Mouse (Mus musculus) embryonic facial prominence, embryonic 15.5 days (tissue): ENCODE measurements around the gene Nudt15. TPM values are rescaled to one million over a fixed set of nuclear protein-coding genes. Genes with fewer than 3 reads are reported as not detected.

Experiments
- ATAC-seq: fragments of 200-750 bp; cut with Nextera tagmentation; 2 replicates; pipeline ENCODE4 v1.8.0; 2017; ENCODE audit warnings: low read depth, moderate TSS enrichment; ENCODE audit not compliant: insufficient number of reproducible peaks, low FRiP score, low TSS enrichment
- H3K27ac ChIP-seq: fragments of 300-500 bp; sonication (generic); replicated peaks from 2 replicates; pipeline ENCODE4 v1.5.1; 2015; ENCODE audit warnings: mild to moderate bottlenecking, inconsistent platforms
- H3K27me3 ChIP-seq: fragments of 300-500 bp; sonication (generic); 2 replicates; pipeline ENCODE4 v1.6.1; 2015; ENCODE audit warnings: inconsistent platforms
- H3K36me3 ChIP-seq: fragments of 300-500 bp; sonication (generic); 2 replicates; pipeline ENCODE4 v1.6.1; 2015; ENCODE audit warnings: mild to moderate bottlenecking, inconsistent platforms
- H3K4me1 ChIP-seq: fragments of 300-500 bp; sonication (generic); 2 replicates; pipeline ENCODE4 v1.6.1; 2015; ENCODE audit warnings: inconsistent platforms
- H3K4me2 ChIP-seq: fragments of 300-500 bp; sonication (generic); replicated peaks from 2 replicates; pipeline ENCODE4 v1.6.1; 2015; ENCODE audit warnings: mild to moderate bottlenecking, inconsistent platforms
- H3K4me3 ChIP-seq: fragments of 300-500 bp; sonication (generic); replicated peaks from 2 replicates; pipeline ENCODE4 v1.5.1; 2015; ENCODE audit warnings: mild to moderate bottlenecking, inconsistent platforms
- H3K9ac ChIP-seq: fragments of 300-500 bp; sonication (generic); 2 replicates; pipeline ENCODE4 v1.6.1; 2015; ENCODE audit warnings: inconsistent platforms
- H3K9me3 ChIP-seq: fragments of 300-500 bp; sonication (generic); replicated peaks from 2 replicates; pipeline ENCODE4 v1.6.1; 2016; ENCODE audit warnings: inconsistent platforms
- WGBS: fragments of 180-500 bp; shearing (Covaris S2); methylation state at CpG from one replicate; pipeline ENCODE4 v1.1.7; 2015; 5-methylcytosine and 5-hydroxymethylcytosine counted together
- polyA plus RNA-seq: library from polyadenylated mRNA; unstranded; fragments of >200 nt; fragmentation: Nextera tagmentation; extraction: Ambion mirVana; gene quantifications from 2 replicates; pipeline ENCODE4 v1.2.1, GENCODE M21; 2015

Nudt15 gene
- polyA plus RNA-seq, 1 experiment from 2014 or later, result 4.5 TPM

DNA sequence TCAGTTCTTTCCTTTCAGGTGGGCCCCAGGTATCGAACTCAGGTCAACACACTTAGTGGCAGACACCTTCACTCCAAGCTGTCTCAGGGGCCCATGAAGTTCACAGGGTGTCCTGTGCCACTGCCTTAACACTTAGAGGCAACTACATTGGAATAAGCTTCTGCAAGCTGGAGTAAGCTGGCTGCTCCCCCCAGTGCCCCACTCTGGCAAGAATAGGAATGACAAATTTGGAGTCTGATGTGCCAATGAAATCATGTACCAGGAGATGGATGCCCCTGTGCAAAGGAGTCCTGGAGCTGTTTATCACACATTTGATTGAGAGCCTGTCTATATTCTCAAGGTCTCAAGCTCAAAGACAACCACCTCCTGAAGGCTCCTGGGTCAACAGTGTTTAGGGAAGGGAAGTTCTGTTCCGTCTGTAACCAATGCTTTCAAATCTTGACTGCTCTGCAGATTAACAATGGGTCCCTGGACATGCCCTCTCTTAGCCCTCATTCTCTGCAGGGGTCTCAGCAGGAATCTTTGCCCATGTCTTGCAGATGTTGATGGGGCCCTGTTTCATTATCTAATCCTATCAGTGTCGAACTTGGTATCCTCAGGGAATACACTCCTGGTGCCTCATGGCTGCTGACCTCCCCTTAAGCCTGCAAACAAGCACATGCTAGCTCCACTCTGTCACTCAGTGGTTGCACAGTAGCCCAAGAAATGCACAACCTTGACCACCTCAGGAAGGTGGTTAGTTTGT, 63.5 kb downstream of the Nudt15 start:
- H3K27me3 ChIP-seq, result no peaks in the 10 kb centered on the region

DNA sequence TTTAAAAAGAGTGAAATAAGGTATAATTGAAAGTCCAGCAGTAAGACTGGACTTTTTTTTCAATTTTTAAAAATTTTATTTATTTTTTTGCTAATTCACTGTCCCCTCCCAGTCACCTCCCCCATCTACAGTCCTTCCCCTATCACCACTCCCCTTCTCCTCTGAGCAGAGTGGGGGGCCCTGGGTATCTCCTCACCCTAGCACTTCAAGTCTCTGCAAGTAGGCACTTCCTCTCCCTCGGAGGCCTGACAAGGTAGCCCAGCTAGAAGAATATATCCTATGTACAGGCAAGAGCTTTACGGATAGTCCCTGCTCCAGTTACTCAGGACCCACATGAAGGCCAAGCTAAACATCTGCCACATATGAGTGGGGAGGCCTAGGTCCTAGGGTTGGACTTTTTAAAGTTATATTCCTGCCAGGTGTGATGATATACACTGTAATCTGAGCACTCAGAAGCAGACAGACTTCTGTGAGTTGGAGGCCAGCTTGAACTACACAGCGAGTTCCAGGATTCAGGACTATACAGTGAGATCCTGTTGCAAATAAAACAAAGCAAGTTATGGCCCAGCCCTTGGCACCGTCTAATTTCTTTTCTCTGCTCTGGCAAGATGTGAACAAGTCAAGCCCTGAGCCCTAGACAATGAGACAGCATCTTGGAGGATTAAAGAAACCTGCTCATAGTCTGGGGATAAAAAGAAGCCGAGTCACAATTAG, 64.4 kb downstream of the Nudt15 start:
- no peaks in the 10 kb centered on the region for H3K27me3 ChIP-seq
- H3K9ac ChIP-seq, result no peak overlapping the region
- no peak for ATAC-seq
- H3K27ac ChIP-seq, result no peak overlapping the region
- no peaks in the 10 kb centered on the region for H3K9me3 ChIP-seq
- H3K36me3 ChIP-seq, result no peaks in the 10 kb centered on the region
- WGBS, result 52% methylated on average over 5 of the region's 5 CpGs
- H3K4me3 ChIP-seq, result no peak overlapping the region
- no peaks in the 10 kb centered on the region for H3K4me1 ChIP-seq
- H3K4me2 ChIP-seq, result no peak overlapping the region

More for the DNA sequence above, 63.5 kb downstream of the Nudt15 start:
- Histone ChIP-seq H3K4me3 (no peak overlapping the region), H3K4me1 (no peaks in the 10 kb centered on the region), H3K9ac (no peak overlapping the region), H3K36me3 (no peaks in the 10 kb centered on the region), H3K4me2 (no peak overlapping the region), H3K27ac (no peak overlapping the region), H3K9me3 (no peaks in the 10 kb centered on the region)
- no peak for ATAC-seq
- WGBS, result 62% methylated on average over 3 of the region's 3 CpGs

DNA sequence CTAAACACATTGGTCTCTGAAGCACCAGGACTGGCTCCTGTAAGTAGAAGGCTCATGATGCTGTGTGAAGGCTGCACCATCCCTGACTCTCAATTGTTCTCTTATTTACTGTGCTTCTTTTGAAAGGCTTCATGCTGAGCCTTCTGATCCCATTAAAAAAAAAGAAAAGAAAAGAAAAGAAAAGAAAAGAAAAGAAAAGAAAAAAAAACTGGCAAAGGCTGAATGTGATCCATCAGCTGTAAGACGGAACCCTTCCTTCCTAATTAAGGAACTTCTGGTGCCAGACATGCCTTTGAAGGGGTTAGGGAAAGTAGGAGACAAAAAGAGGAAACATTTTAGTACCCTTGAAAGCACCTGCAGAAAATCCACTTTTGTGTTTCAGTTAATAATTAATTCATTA, 68.3 kb downstream of the Nudt15 start:
- Histone ChIP-seq H3K4me1 (peaks cover 17% of the 10 kb centered on the region), H3K4me3 (no peak overlapping the region), H3K27ac (no peak overlapping the region), H3K9me3 (no peaks in the 10 kb centered on the region), H3K9ac (no peak overlapping the region), H3K4me2 (no peak overlapping the region), H3K27me3 (no peaks in the 10 kb centered on the region), H3K36me3 (no peaks in the 10 kb centered on the region)
- WGBS, result 75% methylated on average over 1 of the region's 1 CpGs
- no peak for ATAC-seq

DNA sequence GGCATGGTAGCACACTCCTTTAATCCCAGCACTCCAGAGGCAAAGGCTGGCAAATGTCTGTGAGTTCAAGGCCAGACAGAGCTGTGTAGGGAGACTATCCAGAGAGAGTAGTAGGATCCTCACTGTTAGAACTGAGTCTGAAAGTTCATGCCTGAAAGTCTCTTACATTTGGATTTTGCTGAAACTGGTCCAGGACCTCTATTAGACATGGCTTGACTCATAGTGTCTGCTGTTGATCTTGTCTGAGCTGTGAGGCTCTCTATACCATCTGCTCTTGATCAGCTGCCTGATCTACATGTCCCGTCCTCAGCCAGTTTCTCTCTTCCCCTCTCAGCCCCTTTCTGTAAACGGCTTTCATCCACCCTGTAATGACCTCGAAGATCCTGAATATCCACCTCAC, 69.7 kb downstream of the Nudt15 start:
- Histone ChIP-seq H3K4me3 (no peak overlapping the region), H3K36me3 (no peaks in the 10 kb centered on the region), H3K9ac (no peak overlapping the region), H3K9me3 (no peaks in the 10 kb centered on the region), H3K4me1 (peaks cover 30% of the 10 kb centered on the region), H3K27me3 (no peaks in the 10 kb centered on the region), H3K27ac (no peak overlapping the region), H3K4me2 (no peak overlapping the region)
- no peak for ATAC-seq
- WGBS, result 58% methylated on average over 3 of the region's 3 CpGs

DNA sequence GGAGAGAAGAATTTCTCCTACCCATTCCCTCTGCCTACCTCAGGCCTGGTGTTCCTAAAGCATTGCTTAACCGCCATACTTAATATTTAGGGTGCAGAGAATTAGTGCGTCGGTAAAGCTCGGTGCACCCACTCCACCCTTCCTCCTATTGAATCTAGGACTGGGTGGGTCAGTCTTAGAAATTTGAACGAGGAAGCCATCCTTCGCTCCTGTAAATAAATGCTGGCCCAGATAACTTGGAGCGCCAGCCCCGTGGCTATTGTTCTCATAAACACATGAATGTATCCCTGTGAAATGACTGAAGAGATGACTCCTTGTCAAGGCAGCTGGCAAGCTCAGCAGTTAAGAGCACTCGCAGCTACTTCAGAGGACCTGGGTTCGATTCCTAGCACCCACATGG, 71.0 kb downstream of the Nudt15 start:
- H3K9me3 ChIP-seq, result no peaks in the 10 kb centered on the region
- H3K4me1 ChIP-seq, result peaks cover 30% of the 10 kb centered on the region
- H3K27me3 ChIP-seq, result no peaks in the 10 kb centered on the region
- ATAC-seq, result no peak
- H3K9ac ChIP-seq, result no peak overlapping the region
- 89% methylated on average over 10 of the region's 10 CpGs for WGBS
- no peaks in the 10 kb centered on the region for H3K36me3 ChIP-seq
- no peak overlapping the region for H3K27ac ChIP-seq
- H3K4me2 ChIP-seq, result no peak overlapping the region
- no peak overlapping the region for H3K4me3 ChIP-seq

DNA sequence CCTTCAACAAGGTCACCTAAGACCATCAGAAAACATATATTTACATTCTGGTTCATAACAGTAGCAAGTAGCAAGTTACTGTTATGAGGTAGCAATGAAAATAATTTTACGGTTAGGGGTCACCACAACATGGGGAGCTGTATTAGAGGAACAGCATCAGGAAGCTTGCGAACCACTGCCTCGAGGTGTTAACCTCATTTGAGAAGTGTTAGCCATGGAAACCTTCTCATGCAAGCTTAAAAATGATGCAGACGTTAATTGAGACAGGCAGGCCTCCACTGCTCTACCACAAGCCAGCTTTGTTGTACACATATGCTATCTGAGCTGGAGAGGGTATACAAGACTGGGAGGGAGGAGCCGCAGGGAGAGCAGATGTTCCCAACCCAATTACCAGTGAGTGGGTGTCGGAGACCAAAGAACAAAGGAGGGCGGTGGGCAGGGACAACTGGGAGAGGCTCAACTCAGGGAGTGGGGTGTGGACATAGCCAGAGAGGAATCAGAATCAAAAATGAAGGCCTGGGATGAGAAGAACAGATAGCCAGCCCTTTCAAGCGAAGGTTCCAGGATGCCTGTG, 71.6 kb downstream of the Nudt15 start:
- H3K4me3 ChIP-seq, result no peak overlapping the region
- no peak overlapping the region for H3K4me2 ChIP-seq
- no peaks in the 10 kb centered on the region for H3K36me3 ChIP-seq
- peaks cover 30% of the 10 kb centered on the region for H3K4me1 ChIP-seq
- no peaks in the 10 kb centered on the region for H3K9me3 ChIP-seq
- peak; percentile 58 for ATAC-seq
- H3K27ac ChIP-seq, result no peak overlapping the region
- 65% methylated on average over 8 of the region's 8 CpGs for WGBS
- no peak overlapping the region for H3K9ac ChIP-seq
- no peaks in the 10 kb centered on the region for H3K27me3 ChIP-seq

DNA sequence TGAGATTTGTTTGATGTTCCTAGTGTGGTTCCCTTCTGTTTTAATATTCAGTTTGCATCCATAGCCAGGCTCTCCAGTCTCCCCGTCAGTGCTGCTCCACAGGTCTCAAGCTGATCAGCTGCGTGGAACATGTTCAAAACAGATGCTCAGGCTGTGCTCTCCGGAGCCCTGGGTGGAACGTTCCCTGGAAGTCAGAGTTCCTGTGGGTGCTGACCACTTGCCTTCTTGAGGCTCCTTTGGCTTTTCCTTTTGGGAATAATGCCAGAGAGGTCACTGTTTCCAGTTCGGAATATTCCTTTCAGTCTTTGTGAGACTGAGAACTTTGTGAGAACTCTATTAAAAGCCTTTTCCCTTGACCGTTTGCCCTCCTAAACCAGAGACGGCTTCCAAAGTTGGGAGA, 72.5 kb downstream of the Nudt15 start:
- 61% methylated on average over 7 of the region's 7 CpGs for WGBS
- H3K4me2 ChIP-seq, result no peak overlapping the region
- ATAC-seq, result no peak
- H3K36me3 ChIP-seq, result no peaks in the 10 kb centered on the region
- H3K9ac ChIP-seq, result no peak overlapping the region
- peaks cover 30% of the 10 kb centered on the region for H3K4me1 ChIP-seq
- no peak overlapping the region for H3K27ac ChIP-seq
- H3K27me3 ChIP-seq, result no peaks in the 10 kb centered on the region
- H3K4me3 ChIP-seq, result no peak overlapping the region
- no peaks in the 10 kb centered on the region for H3K9me3 ChIP-seq

DNA sequence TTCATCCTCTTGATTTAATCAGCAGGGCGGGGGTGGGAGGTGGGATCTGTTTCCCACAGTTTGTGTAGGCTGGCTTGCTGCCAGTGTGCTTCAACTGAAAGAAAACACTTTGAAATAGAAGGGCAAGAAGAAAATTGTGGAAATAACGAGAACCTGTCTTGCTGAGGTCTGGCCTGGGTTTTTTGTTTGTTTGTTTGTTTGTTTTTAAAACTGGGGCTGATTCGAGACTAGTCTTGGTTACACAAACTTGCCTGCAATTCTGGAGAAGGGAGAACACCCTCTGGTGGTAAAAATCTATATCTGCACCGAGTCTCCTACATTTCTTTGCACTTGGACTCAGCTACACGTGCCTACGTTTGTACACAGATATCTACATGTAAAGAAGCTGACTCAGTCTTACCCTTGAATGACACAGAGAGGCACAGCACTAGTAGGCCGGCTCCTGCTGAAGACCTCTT, 73.4 kb downstream of the Nudt15 start:
- H3K9ac ChIP-seq, result no peak overlapping the region
- ATAC-seq, result no peak
- WGBS, result 14% methylated on average over 7 of the region's 7 CpGs
- H3K4me2 ChIP-seq, result peak overlapping the region; percentile 26; the same call in 1 of the 2 replicates
- H3K27me3 ChIP-seq, result no peaks in the 10 kb centered on the region
- H3K4me3 ChIP-seq, result no peak overlapping the region
- no peaks in the 10 kb centered on the region for H3K36me3 ChIP-seq
- peak overlapping the region; percentile 73 for H3K27ac ChIP-seq
- peaks cover 30% of the 10 kb centered on the region for H3K4me1 ChIP-seq
- no peaks in the 10 kb centered on the region for H3K9me3 ChIP-seq

DNA sequence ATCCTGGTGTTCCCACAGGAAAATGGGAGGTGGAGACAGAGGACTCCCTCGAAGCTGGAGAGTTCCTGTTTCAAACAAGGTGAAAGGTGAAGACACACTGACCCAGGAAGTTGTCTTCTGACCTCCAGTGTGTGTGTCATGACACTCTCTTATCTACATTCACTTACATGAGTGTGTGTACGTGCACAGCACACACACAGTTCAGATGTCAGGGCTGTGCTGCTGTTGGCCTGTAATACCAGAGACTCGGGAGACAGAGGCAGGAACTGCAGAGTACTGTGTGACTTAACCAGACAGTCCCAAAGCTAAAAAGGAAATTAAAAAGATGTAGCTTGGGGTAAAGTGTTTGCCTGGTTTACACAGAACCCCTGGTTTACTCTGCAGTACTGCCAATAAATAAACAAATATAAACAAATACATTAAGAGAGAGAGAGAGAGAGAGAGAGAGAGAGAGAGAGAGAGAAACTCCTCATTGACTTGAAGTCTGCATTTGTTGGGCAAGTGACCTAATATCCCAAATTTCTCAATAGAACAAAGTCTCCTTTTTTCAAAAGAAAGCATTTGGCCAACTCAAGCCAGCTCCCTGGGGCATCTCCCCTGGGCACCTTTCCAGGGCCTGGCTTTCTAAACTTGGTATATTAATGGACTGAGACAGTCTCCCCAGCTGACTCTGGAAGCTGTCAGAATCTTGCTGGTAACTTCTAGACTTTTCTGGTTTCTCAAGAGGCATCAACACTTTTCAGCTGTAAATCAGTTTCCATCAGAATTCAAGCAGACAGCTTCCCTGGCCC, 74.2 kb downstream of the Nudt15 start:
- H3K4me2 ChIP-seq, result peak overlapping the region; percentile 26; the same call in 1 of the 2 replicates
- H3K9ac ChIP-seq, result no peak overlapping the region
- no peak for ATAC-seq
- peaks cover 30% of the 10 kb centered on the region for H3K4me1 ChIP-seq
- H3K27ac ChIP-seq, result peak overlapping the region; percentile 73
- no peak overlapping the region for H3K4me3 ChIP-seq
- H3K27me3 ChIP-seq, result no peaks in the 10 kb centered on the region
- no peaks in the 10 kb centered on the region for H3K36me3 ChIP-seq
- H3K9me3 ChIP-seq, result no peaks in the 10 kb centered on the region
- WGBS, result 39% methylated on average over 3 of the region's 3 CpGs

DNA sequence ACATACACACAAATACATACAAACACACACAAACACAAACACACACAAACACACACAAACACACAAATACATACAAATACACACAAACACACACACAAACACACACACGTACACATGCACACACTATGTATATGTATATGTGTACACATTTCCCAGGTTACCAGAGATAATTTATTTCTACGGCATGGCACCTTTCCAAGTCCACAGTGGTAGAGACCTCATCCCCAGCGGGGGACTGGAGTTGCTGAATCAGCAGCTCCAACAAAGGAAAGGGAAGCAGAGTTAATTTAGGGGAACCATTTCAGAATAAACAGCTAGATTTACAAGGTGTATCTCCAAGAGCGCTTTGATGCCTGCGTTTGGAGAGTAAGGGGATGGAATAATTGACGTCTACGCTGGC, 75.8 kb downstream of the Nudt15 start:
- Histone ChIP-seq H3K9me3 (no peaks in the 10 kb centered on the region), H3K4me2 (no peak overlapping the region), H3K36me3 (no peaks in the 10 kb centered on the region), H3K9ac (no peak overlapping the region), H3K4me1 (peaks cover 30% of the 10 kb centered on the region), H3K27ac (no peak overlapping the region), H3K4me3 (no peak overlapping the region), H3K27me3 (no peaks in the 10 kb centered on the region)
- ATAC-seq, result no peak
- 32% methylated on average over 7 of the region's 7 CpGs for WGBS

DNA sequence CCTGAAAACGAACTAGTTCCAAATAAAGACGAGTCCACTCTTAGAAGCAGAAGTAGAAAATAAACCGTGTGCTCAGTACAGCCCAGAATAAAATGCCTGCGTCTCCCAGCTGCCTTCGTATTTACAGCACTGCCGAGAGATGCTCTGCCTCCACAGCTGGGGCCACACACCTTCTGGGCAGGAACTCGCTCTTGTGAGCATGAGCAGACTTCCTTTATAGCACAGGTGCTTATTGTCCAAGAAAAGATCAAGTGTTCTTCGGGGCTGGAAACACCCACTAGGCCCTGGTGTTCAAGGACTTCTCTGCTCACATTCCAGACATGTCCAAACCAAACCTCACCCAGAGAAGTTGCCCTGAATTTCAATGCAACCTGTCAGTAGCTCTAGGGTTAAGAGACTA, 77.4 kb downstream of the Nudt15 start:
- Histone ChIP-seq H3K27ac (no peak overlapping the region), H3K4me3 (no peak overlapping the region), H3K9ac (no peak overlapping the region), H3K27me3 (no peaks in the 10 kb centered on the region), H3K9me3 (no peaks in the 10 kb centered on the region), H3K36me3 (no peaks in the 10 kb centered on the region), H3K4me2 (no peak overlapping the region), H3K4me1 (peaks cover 20% of the 10 kb centered on the region)
- ATAC-seq, result no peak
- 66% methylated on average over 8 of the region's 8 CpGs for WGBS
